Mouse (Mus musculus) liver, embryonic 14.5 days (tissue): ENCODE measurements at regions not wholly inside any gene's neighbourhood (a gene's known extent, or its start where the extent isn't known, plus 50 kb on each side); places are given as distances from the start of the nearest gene placed in this dataset.

Experiments used
- CTCF ChIP-seq: IDR thresholded peaks from 2 replicates; pipeline ENCODE4 v1.5.1; 2016; ENCODE audit warnings: antibody characterized with exemption, low read depth, control low read depth
- EP300 ChIP-seq: IDR thresholded peaks from 2 replicates; pipeline ENCODE4 v1.6.1; 2016; ENCODE audit warnings: antibody characterized with exemption, low read depth

DNA sequence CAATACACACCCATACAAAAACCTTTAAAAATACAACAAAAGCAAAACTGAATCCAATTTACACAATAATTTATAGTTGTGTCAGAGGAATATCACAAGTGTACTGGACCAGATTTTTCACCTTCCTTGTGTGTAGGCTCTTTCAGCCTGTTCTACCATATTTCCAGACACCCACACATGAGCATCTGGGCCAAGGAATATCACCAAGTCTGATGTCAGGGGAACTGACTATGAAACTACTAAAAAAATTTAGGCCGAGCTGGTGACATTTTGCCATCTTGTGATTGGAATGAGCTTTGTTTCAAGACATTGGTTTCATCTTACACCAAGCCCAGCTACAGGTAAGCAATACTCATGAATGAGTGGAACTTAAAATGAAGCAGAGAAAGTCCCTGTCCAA lies 234.9 kb upstream of the Emcn start:
- no peak for TF ChIP-seq CTCF
- no peak for TF ChIP-seq EP300
